Mouse (Mus musculus): ENCODE measurements around the gene Gramd1b.

Gramd1b gene

GRCm38 (mm10) chr9:40307311-40307710 is 223.9 kb downstream of the Gramd1b start:
- DNase-seq (ENCODE audit: low spot score) = no peak

- no peak for DNase-seq (ENCODE audit: low spot score)
Observed at GRCm38 (mm10) chr9:40304243-40304642, 226.9 kb downstream of the Gramd1b start.

- DNase-seq (ENCODE audit: low spot score) = no peak
Observed at GRCm38 (mm10) chr9:40302375-40302774, 228.8 kb downstream of the Gramd1b start.

GRCm38 (mm10) chr9:40301475-40301874 is 229.7 kb downstream of the Gramd1b start:
- peak; percentile 31 for DNase-seq (ENCODE audit: low spot score)

- no peak for DNase-seq (ENCODE audit: low spot score)
Observed at GRCm38 (mm10) chr9:40300018-40300989, 230.9 kb downstream of the Gramd1b start.

- no peak for DNase-seq (ENCODE audit: low spot score)
Observed at GRCm38 (mm10) chr9:40299323-40299722, 231.9 kb downstream of the Gramd1b start.

GRCm38 (mm10) chr9:40297969-40298368 is 233.2 kb downstream of the Gramd1b start:
- DNase-seq (ENCODE audit: low spot score) = no peak

GRCm38 (mm10) chr9:40296251-40296650 is 234.9 kb downstream of the Gramd1b start:
- no peak for DNase-seq (ENCODE audit: low spot score)

- DNase-seq (ENCODE audit: low spot score) = no peak
Observed at GRCm38 (mm10) chr9:40294866-40295265, 236.3 kb downstream of the Gramd1b start.

- no peak for DNase-seq (ENCODE audit: low spot score)
Observed at GRCm38 (mm10) chr9:40294210-40294609, 237.0 kb downstream of the Gramd1b start.

GRCm38 (mm10) chr9:40293740-40294139 is 237.4 kb downstream of the Gramd1b start:
- no peak for DNase-seq (ENCODE audit: low spot score)

GRCm38 (mm10) chr9:40293286-40293685 is 237.9 kb downstream of the Gramd1b start:
- DNase-seq (ENCODE audit: low spot score) = no peak

- no peak for DNase-seq (ENCODE audit: low spot score)
Observed at GRCm38 (mm10) chr9:40292475-40292874, 238.7 kb downstream of the Gramd1b start.

GRCm38 (mm10) chr9:40282968-40283367 is 248.2 kb downstream of the Gramd1b start:
- DNase-seq (ENCODE audit: low spot score) = no peak

- DNase-seq (ENCODE audit: low spot score) = no peak
Observed at GRCm38 (mm10) chr9:40279438-40279837, 251.7 kb downstream of the Gramd1b start.

GRCm38 (mm10) chr9:40277671-40278070 is 253.5 kb downstream of the Gramd1b start:
- DNase-seq (ENCODE audit: low spot score) = no peak

GRCm38 (mm10) chr9:40275904-40276303 is 255.3 kb downstream of the Gramd1b start:
- DNase-seq (ENCODE audit: low spot score) = peak; percentile 42

- no peak for DNase-seq (ENCODE audit: low spot score)
Observed at GRCm38 (mm10) chr9:40272822-40273221, 258.4 kb downstream of the Gramd1b start.

GRCm38 (mm10) chr9:40271075-40271474 is 260.1 kb downstream of the Gramd1b start:
- DNase-seq (ENCODE audit: low spot score) = no peak

- peak; percentile 41 for DNase-seq (ENCODE audit: low spot score)
Observed at GRCm38 (mm10) chr9:40269880-40270279, 261.3 kb downstream of the Gramd1b start.

GRCm38 (mm10) chr9:40269103-40269861 is 261.9 kb downstream of the Gramd1b start, which contains the start of gene Scn3b:
Scn3b (plus strand) TSS chr9:40269217.
- peak; percentile 93 for DNase-seq (ENCODE audit: low spot score)

GRCm38 (mm10) chr9:40268748-40269102 is 262.5 kb downstream of the Gramd1b start:
- DNase-seq (ENCODE audit: low spot score) = no peak
